Mouse (Mus musculus) kidney, adult 2 months (tissue): Measurements from ENCODE around the gene Cyp2c40.
"Not testable (repeated sequence)": the region's sequence is repeated elsewhere in the genome, so short reads cannot be mapped to it uniquely, and the experiment has no call there.

Experiments used
- CTCF ChIP-seq: fragments of 200-500 bp; conservative IDR thresholded peaks from 2 replicates; pipeline ENCODE4 v1.5.1; 2011; ENCODE audit warnings: low read depth, mild to moderate bottlenecking, control low read depth, low read length, moderate library complexity, mixed read lengths; ENCODE audit not compliant: insufficient read depth, insufficient read length
- POLR2A ChIP-seq: fragments of 200-500 bp; IDR thresholded peaks from one replicate; pipeline ENCODE4 v1.6.1; 2011; ENCODE audit warnings: low read depth, low read length, control low read depth

DNA sequence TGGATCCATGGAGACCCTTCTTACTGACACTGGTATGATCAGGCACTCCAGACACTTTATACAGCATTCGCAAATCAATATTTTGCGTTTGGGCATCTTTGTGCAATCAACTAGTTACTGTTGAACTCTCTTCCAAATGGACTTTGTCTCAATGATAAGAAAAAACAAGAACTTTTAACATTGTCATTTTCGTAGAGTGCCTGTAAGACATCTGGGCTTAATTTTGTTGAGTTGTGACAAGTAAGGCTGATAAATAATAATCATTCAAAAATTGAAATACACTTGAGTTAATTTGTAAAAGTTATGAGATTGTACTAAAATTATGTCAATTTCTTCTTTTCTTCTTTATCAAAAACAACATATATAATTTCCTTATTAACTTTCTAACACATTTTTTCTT is at the start of gene Cyp2c40:
- not testable (repeated sequence) for TF ChIP-seq CTCF, POLR2A
